Mouse (Mus musculus) brain, embryonic 14.5 days (tissue): Measurements from ENCODE around the gene Pacrg.

Source experiments
- CTCF ChIP-seq: fragments of 200-500 bp; IDR thresholded peaks from 2 replicates; pipeline ENCODE4 v1.5.1; 2012; ENCODE audit warnings: inconsistent platforms, mild to moderate bottlenecking, moderate library complexity, borderline replicate concordance; ENCODE audit not compliant: insufficient read depth, insufficient read length; ENCODE audit errors: extremely low read depth
- POLR2A ChIP-seq: fragments of 200-500 bp; IDR thresholded peaks from 2 replicates; pipeline ENCODE4 v1.6.1; 2012; ENCODE audit warnings: mild to moderate bottlenecking, inconsistent platforms, borderline replicate concordance; ENCODE audit not compliant: poor library complexity, insufficient read depth, insufficient read length, severe bottlenecking; ENCODE audit errors: extremely low read depth

DNA sequence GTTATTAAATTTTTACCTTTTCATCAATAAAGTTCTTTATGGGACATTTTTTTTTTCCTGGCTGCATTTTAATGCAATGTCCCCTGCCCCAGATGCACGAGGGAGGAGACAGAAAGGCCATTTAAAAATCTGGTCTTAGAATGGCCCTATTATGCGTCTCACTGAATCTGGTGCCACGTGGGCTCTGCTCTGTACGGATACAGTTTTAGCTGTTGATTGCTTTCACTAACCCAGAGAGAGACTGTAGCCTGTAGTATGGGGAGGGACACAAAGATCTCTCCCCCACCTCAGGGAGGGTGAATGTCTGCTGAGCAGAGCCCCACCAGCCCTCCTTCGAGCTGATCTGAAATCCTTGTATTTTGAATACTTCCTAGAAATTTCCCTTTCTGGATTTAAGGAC is 441.2 kb downstream of the Pacrg start:
- no peak for TF ChIP-seq CTCF
- no peak for TF ChIP-seq POLR2A
